Mouse (Mus musculus) inflammation-experienced regulatory T-cells (primary cell): ENCODE data around the gene Agfg2. TPM values are rescaled to one million over a fixed set of nuclear protein-coding genes. Genes with fewer than 3 reads are reported as not detected.

Experiments used
- polyA plus RNA-seq, 2 experiments: library from polyadenylated mRNA; unstranded; fragments of 100-300 nt; shearing (Covaris generic); gene quantifications; one replicate each; pipeline ENCODE4 v1.2.1; 2017

Gene Agfg2
- 10 to 100 TPM; 24.5 to 38.9 TPM for polyA plus RNA-seq

GRCm38 (mm10) chr5:137684294-137685123, at the start of gene Agfg2:
TSS of gene Agfg2 (minus strand) at chr5:137684726.

DNA sequence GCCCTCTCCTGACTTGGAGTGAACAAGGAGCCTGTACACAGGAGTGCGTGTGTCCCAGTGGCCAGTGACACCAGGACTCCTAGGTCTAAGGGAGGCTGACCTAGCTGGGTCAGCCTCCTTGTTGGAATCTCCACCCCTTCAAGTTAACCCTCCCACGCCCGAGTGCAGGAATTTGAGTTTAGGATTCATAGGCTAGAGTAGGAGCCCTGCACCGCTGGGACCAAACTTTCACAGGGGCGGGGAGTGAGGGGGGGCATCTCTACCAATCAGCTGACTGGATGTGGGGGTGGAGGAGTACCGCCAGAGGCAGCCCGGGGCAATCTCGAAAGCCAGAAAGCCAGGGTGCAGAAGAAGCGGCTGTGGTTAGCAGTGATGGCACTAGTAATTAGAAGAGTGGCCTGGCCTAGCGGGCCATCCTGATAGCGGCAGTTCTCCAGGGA, 38.9 kb downstream of the Agfg2 start, which contains the start of gene Irs3:
Gene Irs3, minus strand, starts transcription at position 63 of the 440 bp plus-strand sequence.

DNA sequence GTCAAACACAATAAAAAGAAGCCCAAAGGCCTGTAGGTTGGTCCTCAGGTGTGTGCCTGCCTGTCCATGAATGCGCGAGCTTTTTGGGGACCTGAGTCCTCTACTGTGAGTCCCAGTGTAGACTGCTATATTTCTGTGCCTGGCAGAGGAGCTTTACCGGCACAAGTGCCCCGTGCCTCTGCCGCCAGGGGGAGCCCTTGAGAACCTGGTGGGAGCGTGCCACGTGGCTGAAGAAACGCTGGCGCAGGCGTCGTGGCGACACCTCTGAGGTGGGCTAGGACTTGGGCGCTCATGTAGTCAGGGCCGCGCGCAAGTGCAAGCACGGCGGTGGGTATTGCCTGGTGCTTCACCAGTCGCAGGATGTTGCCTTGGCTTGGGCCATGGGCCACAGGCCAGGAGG, 43.5 kb downstream of the Agfg2 start, which contains the start of gene Sap25:
Gene Sap25, plus strand, starts transcription at position 281 of the 400 bp plus-strand sequence.

GRCm38 (mm10) chr5:137628498-137629305, 55.8 kb downstream of the Agfg2 start, which contains the start of the genes Fbxo24, Lrch4 and Gm20605:
TSS of gene Fbxo24 (minus strand) at chr5:137629002.
TSS of gene Lrch4 (plus strand) at chr5:137629121.
TSS of gene Gm20605 (plus strand) at chr5:137629175.

GRCm38 (mm10) chr5:137613550-137613949, 71.0 kb downstream of the Agfg2 start, which contains the start of gene Pcolce:
TSS of gene Pcolce (minus strand) at chr5:137613784.

GRCm38 (mm10) chr5:137600619-137601364, 83.7 kb downstream of the Agfg2 start, which contains the start of gene Mospd3:
TSS of gene Mospd3 (minus strand) at chr5:137601058.

Other genes starting within 250 kb of the Agfg2 start
- gene Zan, start 207.7 kb downstream of the Agfg2 start, polyA plus RNA-seq, result 1 to 10 TPM; 1.1 to 4.1 TPM
- gene Pop7, start 182.2 kb downstream of the Agfg2 start, polyA plus RNA-seq, result 10 to 100 TPM; 35.2 to 41.1 TPM
- 10 to 100 TPM; 10.9 to 13.1 TPM for gene Gigyf1, start 166.2 kb downstream of the Agfg2 start, polyA plus RNA-seq
- gene Epo, start 151.5 kb downstream of the Agfg2 start, polyA plus RNA-seq, result under 1 TPM in 1 of 2 experiments, not detected in 1; 0.82 TPM
- 100 to 1,000 TPM; 293 to 297 TPM for gene Gnb2, start 151.2 kb downstream of the Agfg2 start, polyA plus RNA-seq
- gene Actl6b, start 131.2 kb downstream of the Agfg2 start, polyA plus RNA-seq, result under 1 TPM in 1 of 2 experiments, not detected in 1; 0.76 TPM
- gene Tfr2, start 114.9 kb downstream of the Agfg2 start, polyA plus RNA-seq, result 1 to 10 TPM; 1.3 to 1.4 TPM
- gene Mospd3, start 83.7 kb downstream of the Agfg2 start, polyA plus RNA-seq, result 10 to 100 TPM; 85.5 to 87.9 TPM
- 1 to 10 TPM in 1 of 2 experiments, under 1 TPM in 1; 0.69 to 1.2 TPM for gene Pcolce, start 70.9 kb downstream of the Agfg2 start, polyA plus RNA-seq
- gene Fbxo24, start 55.7 kb downstream of the Agfg2 start, polyA plus RNA-seq, result under 1 TPM; 0.33 to 0.52 TPM
- 100 to 1,000 TPM; 290 to 324 TPM for gene Lrch4, start 55.6 kb downstream of the Agfg2 start, polyA plus RNA-seq
- 10 to 100 TPM; 73.7 to 90.1 TPM for gene Gm20605, start 55.6 kb downstream of the Agfg2 start, polyA plus RNA-seq
- 100 to 1,000 TPM; 128 to 152 TPM for gene Sap25, start 43.4 kb downstream of the Agfg2 start, polyA plus RNA-seq
- gene Irs3, start 39.0 kb downstream of the Agfg2 start, polyA plus RNA-seq, result under 1 TPM in 1 of 2 experiments, not detected in 1; 0.99 TPM
- 1 to 10 TPM in 1 of 2 experiments, under 1 TPM in 1; 0.16 to 1.3 TPM for gene Nyap1, start 56.9 kb upstream of the Agfg2 start, polyA plus RNA-seq
- 100 to 1,000 TPM; 338 to 405 TPM for gene Tsc22d4, start 61.0 kb upstream of the Agfg2 start, polyA plus RNA-seq
- 100 to 1,000 TPM; 101 to 106 TPM for gene Ppp1r35, start 94.1 kb upstream of the Agfg2 start, polyA plus RNA-seq
- gene Mepce, start 102.9 kb upstream of the Agfg2 start, polyA plus RNA-seq, result 10 to 100 TPM; 34.7 to 39.4 TPM
- gene Zcwpw1, start 103.1 kb upstream of the Agfg2 start, polyA plus RNA-seq, result 10 to 100 TPM; 10.4 to 23.8 TPM
- 1 to 10 TPM in 1 of 2 experiments, under 1 TPM in 1; 0.36 to 4.3 TPM for gene Pilra, start 151.6 kb upstream of the Agfg2 start, polyA plus RNA-seq
- under 1 TPM in 1 of 2 experiments, not detected in 1; 0.56 TPM for gene Pilrb1, start 173.4 kb upstream of the Agfg2 start, polyA plus RNA-seq
- gene Pilrb2, start 187.1 kb upstream of the Agfg2 start, polyA plus RNA-seq, result 1 to 10 TPM in 1 of 2 experiments, not detected in 1; 6.5 TPM
- gene Cyp3a13, start 236.9 kb upstream of the Agfg2 start, polyA plus RNA-seq, result 1 to 10 TPM in 1 of 2 experiments, under 1 TPM in 1; 0.11 to 1.0 TPM